Mouse (Mus musculus) kidney, embryonic 14.5 days (tissue): ENCODE measurements around the gene Cldn15. TPM values are rescaled to one million over a fixed set of nuclear protein-coding genes. Genes with fewer than 3 reads are reported as not detected.

Experiments
- ATAC-seq: fragments of 200-750 bp; cut with Nextera tagmentation; 2 replicates; pipeline ENCODE4 v1.8.0; 2017; ENCODE audit warnings: moderate number of reproducible peaks, mild to moderate bottlenecking, moderate TSS enrichment, moderate library complexity; ENCODE audit not compliant: low FRiP score, low TSS enrichment
- H3K27ac ChIP-seq: fragments of 300-500 bp; sonication (generic); 2 replicates; pipeline ENCODE4 v1.5.1; 2014; ENCODE audit warnings: low read depth, mild to moderate bottlenecking, low read length, moderate library complexity, mixed read lengths
- H3K27me3 ChIP-seq: fragments of 300-500 bp; sonication (generic); 2 replicates; pipeline ENCODE4 v1.6.1; 2014; ENCODE audit warnings: mild to moderate bottlenecking, low read length; ENCODE audit not compliant: control insufficient read depth, insufficient read depth
- H3K36me3 ChIP-seq: fragments of 300-500 bp; sonication (generic); 2 replicates; pipeline ENCODE4 v1.6.1; 2014; ENCODE audit warnings: low read length, mixed read lengths; ENCODE audit not compliant: control insufficient read depth, insufficient read depth
- H3K4me1 ChIP-seq: fragments of 300-500 bp; sonication (generic); 2 replicates; pipeline ENCODE4 v1.6.1; 2014; ENCODE audit warnings: low read length, mixed read lengths; ENCODE audit not compliant: control insufficient read depth, insufficient read depth
- H3K4me2 ChIP-seq: fragments of 300-500 bp; sonication (generic); replicated peaks from 2 replicates; pipeline ENCODE4 v1.6.1; 2014; ENCODE audit warnings: low read depth, mild to moderate bottlenecking, low read length
- H3K4me3 ChIP-seq: fragments of 300-500 bp; sonication (generic); 2 replicates; pipeline ENCODE4 v1.5.1; 2014; ENCODE audit warnings: mild to moderate bottlenecking, low read length
- H3K9ac ChIP-seq: fragments of 300-500 bp; sonication (generic); 2 replicates; pipeline ENCODE4 v1.6.1; 2014; ENCODE audit warnings: low read depth, mild to moderate bottlenecking, low read length, moderate library complexity
- H3K9me3 ChIP-seq: fragments of 300-500 bp; sonication (generic); 2 replicates; pipeline ENCODE4 v1.6.1; 2016; ENCODE audit warnings: low read length; ENCODE audit not compliant: control insufficient read depth
- WGBS: fragments of 180-500 bp; shearing (Covaris S2); extraction: QIAGEN DNeasy Blood & Tissue Kit; methylation state at CpG from one replicate; pipeline ENCODE4 v1.1.7; 2014; 5-methylcytosine and 5-hydroxymethylcytosine counted together
- polyA plus RNA-seq: library from polyadenylated mRNA; unstranded; fragments of >200 nt; fragmentation: Nextera tagmentation; extraction: Ambion mirVana; gene quantifications from 2 replicates; pipeline ENCODE4 v1.2.1, GENCODE M21; 2014

Gene Cldn15
- polyA plus RNA-seq, 1 experiment from 2014 or later, result 1.7 TPM

DNA sequence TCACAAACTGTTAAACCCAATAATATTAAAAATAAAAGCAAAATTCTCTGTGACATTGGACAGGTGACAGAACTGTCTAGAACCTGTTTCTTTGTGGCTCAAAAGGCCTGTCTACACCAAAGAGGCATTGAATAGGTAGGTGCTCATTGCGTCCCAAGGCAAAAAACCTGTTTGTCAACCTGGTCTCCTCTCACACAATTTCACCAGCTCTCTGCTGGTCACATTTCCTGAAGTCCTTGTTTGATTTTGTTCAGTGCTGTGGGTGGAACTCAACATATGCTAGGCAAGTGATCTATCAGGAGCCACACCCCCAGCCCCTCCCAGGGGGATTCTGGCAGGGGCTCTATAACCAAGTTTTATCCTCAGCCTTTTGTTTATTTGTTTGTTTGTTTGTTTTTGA is 9.2 kb upstream of the Cldn15 start:
- peaks cover 21% of the 10 kb centered on the region for H3K4me1 ChIP-seq
- H3K36me3 ChIP-seq, result no peaks in the 10 kb centered on the region
- no peaks in the 10 kb centered on the region for H3K9me3 ChIP-seq
- H3K27me3 ChIP-seq, result no peaks in the 10 kb centered on the region
- no peak overlapping the region for H3K9ac ChIP-seq
- 88% methylated on average over 1 of the region's 1 CpGs for WGBS
- no peak overlapping the region for H3K4me2 ChIP-seq
- ATAC-seq, result no peak
- no peak overlapping the region for H3K4me3 ChIP-seq
- H3K27ac ChIP-seq, result no peak overlapping the region

DNA sequence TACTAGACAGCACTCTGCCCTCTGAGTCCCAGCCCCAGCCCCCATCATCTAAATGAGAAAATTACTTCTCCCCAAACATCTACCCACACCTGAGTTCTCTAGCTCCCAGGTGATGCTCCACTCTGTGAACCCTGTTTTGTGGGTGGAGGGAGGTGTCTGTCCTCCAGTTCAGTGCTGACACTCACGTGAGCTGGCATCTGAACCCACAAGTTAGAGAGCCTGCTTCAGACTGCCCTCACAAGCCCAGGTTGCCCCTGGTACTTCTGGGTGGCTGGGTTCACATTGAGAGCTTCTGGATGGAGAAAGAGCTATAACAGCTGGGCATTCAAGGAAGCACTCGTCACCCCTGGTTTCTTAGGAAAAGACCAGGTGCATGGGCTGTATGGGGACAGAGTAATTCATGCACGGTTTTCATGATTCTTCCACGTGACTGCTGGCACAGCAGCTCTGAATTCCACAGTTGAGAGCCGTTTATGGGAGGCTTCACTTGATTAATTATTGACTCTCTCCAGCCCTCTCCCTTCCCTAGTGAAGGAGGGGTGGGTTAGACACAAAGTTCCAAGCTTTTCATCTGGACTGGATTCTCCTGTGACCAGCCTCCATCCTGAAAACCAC is 7.3 kb upstream of the Cldn15 start:
- Histone ChIP-seq H3K4me1 (peaks cover 23% of the 10 kb centered on the region), H3K4me3 (no peak overlapping the region; the same call in 1 of the 2 replicates), H3K9me3 (no peaks in the 10 kb centered on the region), H3K4me2 (no peak overlapping the region), H3K27ac (peak overlapping the region; percentile 82), H3K36me3 (peaks cover 11% of the 10 kb centered on the region), H3K9ac (no peak overlapping the region; the same call in 1 of the 2 replicates), H3K27me3 (no peaks in the 10 kb centered on the region)
- 47% methylated on average over 5 of the region's 5 CpGs for WGBS
- no peak for ATAC-seq

DNA sequence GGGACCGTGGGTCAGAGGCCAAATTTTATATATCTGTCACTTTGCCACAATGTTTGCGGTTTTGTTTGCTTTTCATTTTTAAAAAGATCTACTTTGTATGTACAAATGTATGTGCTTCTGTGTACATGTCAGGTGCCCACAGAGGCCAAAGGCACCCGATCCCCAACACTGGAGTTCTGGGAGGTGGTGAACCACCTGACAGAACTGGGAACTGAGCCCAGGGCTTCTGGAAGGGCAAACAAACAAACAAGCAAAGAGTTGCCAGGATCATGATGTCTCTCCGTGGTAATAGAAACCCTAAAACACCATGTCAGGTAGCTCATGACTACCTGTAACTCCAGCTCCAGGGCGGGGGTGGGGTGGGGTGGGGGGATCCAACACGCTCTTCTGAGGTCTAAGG is 6.4 kb upstream of the Cldn15 start:
- Histone ChIP-seq H3K4me2 (no peak overlapping the region), H3K9ac (no peak overlapping the region), H3K27ac (no peak overlapping the region), H3K4me1 (peaks cover 20% of the 10 kb centered on the region), H3K27me3 (no peaks in the 10 kb centered on the region), H3K36me3 (peaks cover 21% of the 10 kb centered on the region), H3K4me3 (no peak overlapping the region), H3K9me3 (no peaks in the 10 kb centered on the region)
- ATAC-seq, result no peak
- 94% methylated on average over 6 of the region's 6 CpGs for WGBS

- peaks cover 33% of the 10 kb centered on the region for H3K36me3 ChIP-seq
- no peaks in the 10 kb centered on the region for H3K27me3 ChIP-seq
- peak overlapping the region; percentile 87 for H3K27ac ChIP-seq
- WGBS, result 24% methylated on average over 5 of the region's 5 CpGs
- peak overlapping the region; percentile 82 for H3K4me3 ChIP-seq
- no peaks in the 10 kb centered on the region for H3K9me3 ChIP-seq
- H3K4me1 ChIP-seq, result peaks cover 33% of the 10 kb centered on the region
- peak overlapping the region; percentile 77 for H3K4me2 ChIP-seq
- no peak; the same call in 1 of the 2 replicates for ATAC-seq
- H3K9ac ChIP-seq, result peak overlapping the region; percentile 78
These were observed 5.0 kb upstream of the Cldn15 start for GRCm38 (mm10) chr5:136961334-136961982.

- ATAC-seq, result peak; percentile 86
- Histone ChIP-seq H3K9me3 (no peaks in the 10 kb centered on the region), H3K4me2 (peak overlapping the region; percentile 77), H3K36me3 (peaks cover 33% of the 10 kb centered on the region), H3K27ac (peak overlapping the region; percentile 87), H3K4me3 (peak overlapping the region; percentile 82), H3K4me1 (peaks cover 38% of the 10 kb centered on the region), H3K27me3 (no peaks in the 10 kb centered on the region), H3K9ac (peak overlapping the region; percentile 78)
- 0% methylated on average over 20 of the region's 20 CpGs for WGBS
These were observed 4.4 kb upstream of the Cldn15 start for GRCm38 (mm10) chr5:136961983-136962461.

GRCm38 (mm10) chr5:136962501-136962900 is 3.9 kb upstream of the Cldn15 start:
- Histone ChIP-seq H3K27me3 (no peaks in the 10 kb centered on the region), H3K4me1 (peaks cover 43% of the 10 kb centered on the region)

DNA sequence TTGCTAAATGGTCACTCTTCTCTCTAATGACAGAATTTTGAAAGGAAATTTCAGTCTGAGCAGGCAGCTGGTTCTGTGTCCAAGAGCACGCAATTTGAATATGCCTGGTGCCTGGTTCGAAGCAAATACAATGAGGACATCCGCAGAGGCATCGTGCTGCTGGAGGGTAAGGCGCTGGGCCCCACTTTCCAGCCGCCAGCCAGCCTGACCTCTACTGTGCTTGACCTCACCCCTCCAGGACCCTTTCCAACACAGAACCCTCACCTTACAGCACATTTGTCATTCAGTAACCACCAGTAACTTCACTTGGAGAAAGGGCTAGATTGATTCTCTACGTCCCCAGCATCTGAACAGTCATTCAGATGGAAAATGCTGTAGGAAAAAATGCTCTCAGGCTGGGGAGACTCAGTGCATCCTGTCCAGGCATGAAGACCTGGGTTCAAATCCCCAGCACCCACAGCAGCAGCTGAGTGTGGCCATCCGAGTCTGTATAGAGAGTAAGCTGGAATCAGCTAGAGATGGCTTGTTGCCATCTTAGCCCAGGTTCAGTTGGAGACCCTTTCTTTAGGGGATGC is 3.4 kb upstream of the Cldn15 start:
- Histone ChIP-seq H3K4me2 (peak overlapping the region; percentile 77), H3K27me3 (no peaks in the 10 kb centered on the region), H3K9ac (peak overlapping the region; percentile 78; the same call in 1 of the 2 replicates), H3K9me3 (no peaks in the 10 kb centered on the region), H3K36me3 (peaks cover 33% of the 10 kb centered on the region), H3K4me3 (peak overlapping the region; percentile 82), H3K4me1 (peaks cover 45% of the 10 kb centered on the region), H3K27ac (no peak overlapping the region)
- ATAC-seq, result no peak
- 70% methylated on average over 8 of the region's 8 CpGs for WGBS

More at GRCm38 (mm10) chr5:136962501-136962900, 3.9 kb upstream of the Cldn15 start:
- peak; percentile 68 for ATAC-seq
- peak overlapping the region; percentile 87 for H3K27ac ChIP-seq
- WGBS, result 1% methylated on average over 10 of the region's 10 CpGs
- H3K9me3 ChIP-seq, result no peaks in the 10 kb centered on the region
- H3K36me3 ChIP-seq, result peaks cover 33% of the 10 kb centered on the region
- peak overlapping the region; percentile 82 for H3K4me3 ChIP-seq
- peak overlapping the region; percentile 78 for H3K9ac ChIP-seq
- H3K4me2 ChIP-seq, result peak overlapping the region; percentile 77

DNA sequence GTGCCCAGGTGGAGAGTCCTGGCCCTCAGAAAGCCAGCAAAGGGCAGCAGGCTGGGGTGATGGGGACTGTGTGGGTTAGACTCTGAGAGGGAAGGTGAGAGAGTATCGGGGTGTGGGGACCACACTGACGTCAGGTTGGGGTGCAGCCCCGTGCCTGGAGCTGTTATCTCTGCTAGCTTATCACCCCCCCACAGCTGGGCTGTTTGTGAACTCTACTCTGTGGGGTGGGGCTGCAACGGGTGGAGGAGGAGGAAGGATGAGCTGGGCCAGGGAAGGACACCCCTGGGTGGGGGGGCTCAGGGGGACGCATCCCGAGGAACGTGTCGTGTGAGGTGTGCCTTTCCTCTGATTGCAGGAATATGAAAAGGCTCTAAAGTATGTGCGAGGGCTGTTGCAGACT is 1.2 kb upstream of the Cldn15 start:
- Histone ChIP-seq H3K9ac (no peak overlapping the region), H3K27ac (peak overlapping the region; percentile 90; the same call in 1 of the 2 replicates), H3K36me3 (peaks cover 33% of the 10 kb centered on the region), H3K4me1 (peaks cover 38% of the 10 kb centered on the region), H3K9me3 (no peaks in the 10 kb centered on the region), H3K4me2 (no peak overlapping the region), H3K27me3 (no peaks in the 10 kb centered on the region), H3K4me3 (no peak overlapping the region)
- no peak for ATAC-seq
- 84% methylated on average over 9 of the region's 9 CpGs for WGBS

DNA sequence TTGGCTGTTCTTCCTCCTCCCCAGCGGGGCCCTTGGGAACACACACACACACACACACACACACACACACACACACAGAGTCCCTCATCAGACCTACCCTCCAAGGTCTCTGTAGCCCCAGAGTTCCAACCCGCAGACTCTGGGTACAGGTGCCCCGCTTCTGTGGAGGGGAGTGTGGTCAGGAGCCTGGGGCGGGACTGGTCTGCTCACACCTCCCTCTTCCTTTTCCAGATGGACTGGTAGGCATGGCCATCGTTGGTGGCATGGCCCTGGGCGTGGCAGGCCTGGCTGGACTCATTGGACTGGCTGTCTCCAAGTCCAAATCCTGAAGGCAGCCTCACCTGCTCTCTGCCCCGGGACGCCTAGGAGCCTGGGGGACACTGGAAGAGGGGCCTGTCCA is 730 bp upstream of the Cldn15 start:
- Histone ChIP-seq H3K9ac (peak overlapping the region; percentile 31; the same call in 1 of the 2 replicates), H3K27me3 (no peaks in the 10 kb centered on the region), H3K4me3 (no peak overlapping the region), H3K36me3 (peaks cover 33% of the 10 kb centered on the region), H3K9me3 (no peaks in the 10 kb centered on the region), H3K4me1 (peaks cover 38% of the 10 kb centered on the region), H3K27ac (peak overlapping the region; percentile 90), H3K4me2 (no peak overlapping the region)
- WGBS, result 80% methylated on average over 7 of the region's 8 CpGs
- ATAC-seq, result no peak
